ENCODE assay signal across 9 mouse cellular contexts in genomic region chr8:84834866-84835855, GRCm38 (mm10). TPM values are rescaled to one million over a fixed set of nuclear protein-coding genes. Genes with fewer than 3 reads are reported as not detected.
DNase-seq lines count a peak whose midpoint lies in the region; ATAC-seq lines count a peak whose summit lies in the region.
"Had no signal": no experiment of that assay in that cellular context is flagged by ENCODE, and none has a peak within 500 bp of the region (broad histone marks: within the 10 kb centered on the region; RNA-seq: fewer than 3 reads in every experiment).

No protein-coding gene starts in this region.

- WGBS in hindbrain, embryonic 14.5 days: 62% methylated on average over 10 of the region's 10 CpGs
- WGBS in liver, embryonic 13.5 days (ENCODE audit: insufficient replicate concordance): 72% methylated on average over 10 of the region's 10 CpGs

- no peak overlapping the region for H3K4me3 ChIP-seq in hindbrain, embryonic 14.5 days (replicated peaks; ENCODE audit: low read length)
- H3K4me3 ChIP-seq in liver, embryonic 13.5 days (replicated peaks): peak overlapping the region; percentile 97

- peaks cover 56% of the 10 kb centered on the region for H3K36me3 ChIP-seq in hindbrain, embryonic 14.5 days (replicated peaks; ENCODE audit: control insufficient read depth, insufficient read depth)
- H3K36me3 ChIP-seq in liver, embryonic 13.5 days: peaks cover 59% of the 10 kb centered on the region

- H3K27me3 ChIP-seq in hindbrain, embryonic 14.5 days (ENCODE audit: control insufficient read depth, insufficient read depth, low read length): no peaks in the 10 kb centered on the region
- no peaks in the 10 kb centered on the region for H3K27me3 ChIP-seq in liver, embryonic 13.5 days
- H3K27me3 ChIP-seq: embryonic facial prominence, embryonic 12.5 days had no signal

- no peak overlapping the region for H3K4me2 ChIP-seq in hindbrain, embryonic 14.5 days (replicated peaks)
- peak overlapping the region; percentile 77 for H3K4me2 ChIP-seq in liver, embryonic 13.5 days
- H3K4me2 ChIP-seq: embryonic facial prominence, embryonic 12.5 days had no signal

- intact Hi-C loops in gastrocnemius, postnatal 14 days (cut with DNase I; ENCODE audit: low total_unique reads): no loop called here

- H3K9ac ChIP-seq in hindbrain, embryonic 14.5 days: no peak overlapping the region
- peak overlapping the region; percentile 96 for H3K9ac ChIP-seq in liver, embryonic 13.5 days
- H3K9ac ChIP-seq: embryonic facial prominence, embryonic 12.5 days had no signal

- peak; percentile 51 for DNase-seq in gastrocnemius, postnatal 14 days
- DNase-seq in gastrocnemius, adult 8-10 months (ENCODE audit: low spot score in 2 of 2): no peak
- peak; percentile 64 for DNase-seq in ovary, adult 18-20 months (ENCODE audit: low spot score)
- no peak for DNase-seq in ovary, postnatal 36 days (ENCODE audit: low spot score)
- DNase-seq in hindbrain, embryonic 14.5 days (ENCODE audit: low spot score): no peak
- DNase-seq in liver, embryonic 13.5 days: no peak
- DNase-seq in adipocyte (ENCODE audit: low spot score): no peak

- peaks cover 19% of the 10 kb centered on the region for H3K4me1 ChIP-seq in hindbrain, embryonic 14.5 days (replicated peaks; ENCODE audit: control insufficient read depth, insufficient read depth, low read length)
- peaks cover 83% of the 10 kb centered on the region for H3K4me1 ChIP-seq in liver, embryonic 13.5 days (replicated peaks)

- 0 out of 2 replicates have a peak, but pooled peaks have one; percentile 18 for ATAC-seq in hindbrain, embryonic 14.5 days (ENCODE audit: low FRiP score)
- ATAC-seq in liver, embryonic 13.5 days (ENCODE audit: low read depth): no peak
- ATAC-seq in granulocyte monocyte progenitor cell, adult 5-6 weeks (replicated peaks; ENCODE audit: poor library complexity, severe bottlenecking): no peak

- H3K9me3 ChIP-seq in hindbrain, embryonic 14.5 days (ENCODE audit: control insufficient read depth, low read length): no peaks in the 10 kb centered on the region
- no peaks in the 10 kb centered on the region for H3K9me3 ChIP-seq in liver, embryonic 13.5 days (replicated peaks)
- H3K9me3 ChIP-seq: embryonic facial prominence, embryonic 12.5 days had no signal

- H3K27ac ChIP-seq in hindbrain, embryonic 14.5 days: peak overlapping the region; percentile 76
- H3K27ac ChIP-seq in liver, embryonic 13.5 days: peak overlapping the region; percentile 98

RNA-seq across cellular contexts. Expression of gene Gadd45gip1, which starts 3.8 kb away (rescaled TPM):
- total RNA-seq in gastrocnemius, postnatal 14 days (2021): 10 to 100 TPM; 28.4 to 28.8 TPM
- total RNA-seq in gastrocnemius, adult 8-10 months (2022): 10 to 100 TPM; 18.6 to 23.2 (median 20.8) TPM
- 35.0 and 37.4 TPM in 2 replicates for polyA plus RNA-seq in hindbrain, embryonic 14.5 days (2014; fragmentation: Nextera tagmentation; extraction: Ambion mirVana)
- 60.6 and 63.2 TPM in 2 replicates for polyA plus RNA-seq in liver, embryonic 13.5 days (2015; fragmentation: Nextera tagmentation; extraction: Ambion mirVana)
- total RNA-seq in granulocyte monocyte progenitor cell, adult 5-6 weeks (2014; fragmentation: Nextera tagmentation): 17.0 and 19.2 TPM in 2 replicates
- total RNA-seq in granulocyte monocyte progenitor cell, adult 5-6 weeks (2017): 46.2 and 52.4 TPM in 2 replicates

RNA-seq across cellular contexts. Expression of gene Rad23a, which starts 5.3 kb away (rescaled TPM):
- total RNA-seq in gastrocnemius, postnatal 14 days (2021): 100 to 1,000 TPM; 122 to 124 TPM
- 100 to 1,000 TPM; 168 to 185 (median 180) TPM for total RNA-seq in gastrocnemius, adult 8-10 months (2022)
- 75.7 and 81.1 TPM in 2 replicates for polyA plus RNA-seq in hindbrain, embryonic 14.5 days (2014; fragmentation: Nextera tagmentation; extraction: Ambion mirVana)
- 269 and 278 TPM in 2 replicates for polyA plus RNA-seq in liver, embryonic 13.5 days (2015; fragmentation: Nextera tagmentation; extraction: Ambion mirVana)
- total RNA-seq in granulocyte monocyte progenitor cell, adult 5-6 weeks (2014; fragmentation: Nextera tagmentation): 41.8 TPM in 2 replicates
- 20.1 and 21.4 TPM in 2 replicates for total RNA-seq in granulocyte monocyte progenitor cell, adult 5-6 weeks (2017)

RNA-seq across cellular contexts. Expression of gene Calr, which starts 11.6 kb away (rescaled TPM):
- 100 to 1,000 TPM; 197 to 229 TPM for total RNA-seq in gastrocnemius, postnatal 14 days (2021)
- total RNA-seq in gastrocnemius, adult 8-10 months (2022): 100 to 1,000 TPM; 148 to 197 (median 154) TPM
- 574 and 709 TPM in 2 replicates for polyA plus RNA-seq in hindbrain, embryonic 14.5 days (2014; fragmentation: Nextera tagmentation; extraction: Ambion mirVana)
- 511 and 613 TPM in 2 replicates for polyA plus RNA-seq in liver, embryonic 13.5 days (2015; fragmentation: Nextera tagmentation; extraction: Ambion mirVana)
- 1,333 and 1,645 TPM in 2 replicates for total RNA-seq in granulocyte monocyte progenitor cell, adult 5-6 weeks (2014; fragmentation: Nextera tagmentation)
- 4,572 and 4,672 TPM in 2 replicates for total RNA-seq in granulocyte monocyte progenitor cell, adult 5-6 weeks (2017)

RNA-seq across cellular contexts. Expression of gene Dand5, which starts 12.5 kb away (rescaled TPM):
- 1 to 10 TPM; 6.0 to 7.2 TPM for total RNA-seq in gastrocnemius, postnatal 14 days (2021)
- 10 to 100 TPM in 3 of 4 experiments, 1 to 10 TPM in 1; 7.8 to 12.9 (median 12.2) TPM for total RNA-seq in gastrocnemius, adult 8-10 months (2022)
- polyA plus RNA-seq in hindbrain, embryonic 14.5 days (2014; fragmentation: Nextera tagmentation; extraction: Ambion mirVana): 13.5 and 14.6 TPM in 2 replicates
- polyA plus RNA-seq in liver, embryonic 13.5 days (2015; fragmentation: Nextera tagmentation; extraction: Ambion mirVana): 3.3 and 3.7 TPM in 2 replicates
- total RNA-seq in granulocyte monocyte progenitor cell, adult 5-6 weeks (2014; fragmentation: Nextera tagmentation): 4.1 and 4.7 TPM in 2 replicates
- total RNA-seq in granulocyte monocyte progenitor cell, adult 5-6 weeks (2017): 3.6 and 3.7 TPM in 2 replicates

RNA-seq across cellular contexts. Expression of gene Farsa, which starts 21.6 kb away (rescaled TPM):
- total RNA-seq in gastrocnemius, postnatal 14 days (2021): 10 to 100 TPM; 24.8 to 25.5 TPM
- 10 to 100 TPM; 19.2 to 28.8 (median 24.5) TPM for total RNA-seq in gastrocnemius, adult 8-10 months (2022)
- 87.8 and 93.4 TPM in 2 replicates for polyA plus RNA-seq in hindbrain, embryonic 14.5 days (2014; fragmentation: Nextera tagmentation; extraction: Ambion mirVana)
- 82.3 and 83.1 TPM in 2 replicates for polyA plus RNA-seq in liver, embryonic 13.5 days (2015; fragmentation: Nextera tagmentation; extraction: Ambion mirVana)
- 90.9 TPM in 2 replicates for total RNA-seq in granulocyte monocyte progenitor cell, adult 5-6 weeks (2014; fragmentation: Nextera tagmentation)
- total RNA-seq in granulocyte monocyte progenitor cell, adult 5-6 weeks (2017): 187 and 190 TPM in 2 replicates

Comparison
In these comparisons a context has a peak if more than half of its experiments do, and no peak if none do; other contexts are left out.
1. DNase-seq: peak in gastrocnemius, postnatal 14 days (single experiment) and ovary, adult 18-20 months (single experiment); none in gastrocnemius, adult 8-10 months (0 of 2), ovary, postnatal 36 days (single experiment), hindbrain, embryonic 14.5 days (single experiment), liver, embryonic 13.5 days (single experiment) and adipocyte (single experiment).
2. RNA of gene Calr, which starts 11.6 kb away (total RNA-seq): 1,333 to 4,672 TPM in granulocyte monocyte progenitor cell, adult 5-6 weeks; 197 to 229 TPM in gastrocnemius, postnatal 14 days and 148 to 197 TPM in gastrocnemius, adult 8-10 months; every median in the first group is over 4 times any median in the second.